Mouse (Mus musculus): ENCODE measurements around the gene Gtpbp2.

Gene Gtpbp2

GRCm38 (mm10) chr17:46132862-46133261 lies 28.0 kb upstream of the Gtpbp2 start:
- ChIA-PET POLR2A (interaction anchor here (0.6 to 3.9 kb wide), 16 partner anchors 10 to 403 kb away, joined by 3 to 20 read pairs (median 5); partner anchors contain the start of genes Rsph9 (in 3 of the 4), Mad2l1bp (in 2 of the 4), 1600014C23Rik (in 1 of the 4) and Gtpbp2 (in 1 of the 4)), CTCF (interaction anchor here (0.5 to 3.1 kb wide), 40 partner anchors 9 to 420 kb away, joined by 3 to 20 read pairs (median 4); partner anchors contain the start of genes Rsph9 (in 3 of the 4), Vegfa (in 2 of the 4), 1600014C23Rik (in 1 of the 4) and Crip3 (in 1 of the 4))

GRCm38 (mm10) chr17:46138563-46139236 lies 22.1 kb upstream of the Gtpbp2 start:
- ChIA-PET POLR2A (no interaction called here), CTCF (no interaction called here)

GRCm38 (mm10) chr17:46139872-46140271 lies 21.0 kb upstream of the Gtpbp2 start:
- ChIA-PET POLR2A (interaction anchor here in 1 of 4 experiments (0.7 kb wide), 1 partner anchor 13 kb away, joined by 3 read pairs; the partner anchor contains the start of gene Mad2l1bp), CTCF (interaction anchor here in 2 of 4 experiments (0.6 to 1.3 kb wide), 2 partner anchors 8 to 102 kb away, joined by 3 to 4 read pairs; no protein-coding TSS in a partner anchor)

- ChIA-PET POLR2A (interaction anchor here (0.5 to 4.6 kb wide), 42 partner anchors 9 to 709 kb away, joined by 3 to 60 read pairs (median 4); partner anchors contain the start of genes Mad2l1bp (in 3 of the 4), Gtpbp2 (in 2 of the 4), Mrps18a (in 2 of the 4) and 1600014C23Rik (in 1 of the 4)), CTCF (interaction anchor here (0.5 to 3.0 kb wide), 20 partner anchors 9 to 1572 kb away, joined by 3 to 19 read pairs (median 4); partner anchors contain the start of genes Aars2 (in 1 of the 4), Gtpbp2 (in 1 of the 4) and Mad2l1bp (in 1 of the 4))
These were observed 17.0 kb upstream of the Gtpbp2 start, which contains the start of gene Rsph9 for GRCm38 (mm10) chr17:46143578-46144423. Gene Rsph9, minus strand, starts transcription at chr17:46144216.

- ChIA-PET CTCF (interaction anchor here in 2 of 4 experiments (0.6 to 1.8 kb wide), 20 partner anchors 8 to 1541 kb away, joined by 3 to 19 read pairs (median 3); partner anchors contain the start of genes Gm21981 (in 1 of the 2) and Rsph9 (in 1 of the 2)), POLR2A (interaction anchor here (0.6 to 3.3 kb wide), 77 partner anchors 8 to 1386 kb away, joined by 3 to 60 read pairs (median 4); partner anchors contain the start of genes Rsph9 (in 3 of the 4), Mrps18a (in 2 of the 4), Polh (in 2 of the 4) and Vegfa (in 2 of the 4))
These were observed 7.7 kb upstream of the Gtpbp2 start, which contains the start of gene Mad2l1bp for GRCm38 (mm10) chr17:46152847-46153782. Gene Mad2l1bp, minus strand, starts transcription at chr17:46153553.

GRCm38 (mm10) chr17:46154336-46154735 lies 6.5 kb upstream of the Gtpbp2 start:
- ChIA-PET POLR2A (interaction anchor here in 2 of 4 experiments (0.6 to 3.3 kb wide), 23 partner anchors 8 to 551 kb away, joined by 3 to 60 read pairs (median 5); partner anchors contain the start of genes Rsph9 (in 2 of the 2), Abcc10 (in 1 of the 2), Lrrc73 (in 1 of the 2) and Mrps18a (in 1 of the 2)), CTCF (interaction anchor here in 1 of 4 experiments (0.7 to 1.8 kb wide), 6 partner anchors 11 to 724 kb away, joined by 3 to 19 read pairs (median 6); partner anchors contain the start of gene Rsph9)

- POLR2A ChIA-PET, result interaction anchor here (0.6 to 2.1 kb wide), 10 partner anchors 11 to 1169 kb away, joined by 3 to 10 read pairs (median 3); partner anchors contain the start of genes Rsph9 (in 2 of the 4), Abcc10 (in 1 of the 4), Crip3 (in 1 of the 4) and Mrps18a (in 1 of the 4)
- CTCF ChIA-PET, result no interaction called here
These were observed 4.2 kb upstream of the Gtpbp2 start for GRCm38 (mm10) chr17:46156680-46157079.

- ChIA-PET CTCF (no interaction called here), POLR2A (interaction anchor here (0.6 to 2.1 kb wide), 10 partner anchors 12 to 1169 kb away, joined by 3 to 10 read pairs (median 3); partner anchors contain the start of genes Rsph9 (in 2 of the 4), Abcc10 (in 1 of the 4), Crip3 (in 1 of the 4) and Mrps18a (in 1 of the 4))
These were observed 3.7 kb upstream of the Gtpbp2 start for GRCm38 (mm10) chr17:46157131-46157530.

- CTCF ChIA-PET, result interaction anchor here in 1 of 4 experiments (2.2 kb wide), 1 partner anchor 429 kb away, joined by 8 read pairs; no protein-coding TSS in a partner anchor
- POLR2A ChIA-PET, result interaction anchor here in 3 of 4 experiments (0.7 to 4.1 kb wide), 8 partner anchors 13 to 652 kb away, joined by 3 to 30 read pairs (median 6); partner anchors contain the start of genes Rsph9 (in 2 of the 3), 1600014C23Rik (in 1 of the 3) and Aars2 (in 1 of the 3)
These were observed 1.6 kb upstream of the Gtpbp2 start for GRCm38 (mm10) chr17:46159236-46159635.

GRCm38 (mm10) chr17:46160090-46160662 lies 656 bp upstream of the Gtpbp2 start:
- ChIA-PET POLR2A (interaction anchor here in 3 of 4 experiments (0.5 to 4.1 kb wide), 54 partner anchors 8 to 730 kb away, joined by 3 to 30 read pairs (median 4); partner anchors contain the start of genes Rsph9 (in 3 of the 3), Polh (in 2 of the 3), Vegfa (in 2 of the 3) and Xpo5 (in 2 of the 3)), CTCF (interaction anchor here (0.6 to 2.2 kb wide), 16 partner anchors 10 to 457 kb away, joined by 3 to 8 read pairs (median 4); partner anchors contain the start of genes 1600014C23Rik (in 1 of the 4), Lrrc73 (in 1 of the 4), Polh (in 1 of the 4) and Rsph9 (in 1 of the 4))

- CTCF ChIA-PET, result interaction anchor here in 3 of 4 experiments (0.6 to 2.2 kb wide), 12 partner anchors 9 to 458 kb away, joined by 3 to 8 read pairs (median 4); partner anchors contain the start of genes 1600014C23Rik (in 1 of the 3), Lrrc73 (in 1 of the 3), Polh (in 1 of the 3) and Rsph9 (in 1 of the 3)
- POLR2A ChIA-PET, result interaction anchor here in 3 of 4 experiments (0.6 to 4.1 kb wide), 40 partner anchors 9 to 729 kb away, joined by 3 to 30 read pairs (median 4); partner anchors contain the start of genes Polh (in 2 of the 3), Rsph9 (in 2 of the 3), Vegfa (in 2 of the 3) and Xpo5 (in 2 of the 3)
These were observed 347 bp downstream of the Gtpbp2 start for GRCm38 (mm10) chr17:46161179-46161578.

- CTCF ChIA-PET, result interaction anchor here in 1 of 4 experiments (1.1 kb wide), 1 partner anchor 58 kb away, joined by 3 read pairs; no protein-coding TSS in a partner anchor
- POLR2A ChIA-PET, result interaction anchor here in 3 of 4 experiments (0.7 to 4.1 kb wide), 14 partner anchors 8 to 189 kb away, joined by 3 to 30 read pairs (median 6); partner anchors contain the start of genes Mad2l1bp (in 2 of the 3), Rsph9 (in 2 of the 3) and Vegfa (in 1 of the 3)
These were observed 878 bp downstream of the Gtpbp2 start for GRCm38 (mm10) chr17:46161710-46162109.

GRCm38 (mm10) chr17:46162551-46162950 lies 1.7 kb downstream of the Gtpbp2 start:
- POLR2A ChIA-PET, result interaction anchor here in 3 of 4 experiments (0.7 to 4.1 kb wide), 12 partner anchors 8 to 190 kb away, joined by 3 to 30 read pairs (median 4); partner anchors contain the start of genes Mad2l1bp (in 2 of the 3) and Rsph9 (in 1 of the 3)
- CTCF ChIA-PET, result interaction anchor here in 2 of 4 experiments (1.0 to 1.1 kb wide), 2 partner anchors 57 to 499 kb away, joined by 3 read pairs; no protein-coding TSS in a partner anchor

GRCm38 (mm10) chr17:46162951-46163421 lies 2.2 kb downstream of the Gtpbp2 start:
- ChIA-PET POLR2A (interaction anchor here in 3 of 4 experiments (0.8 to 4.1 kb wide), 9 partner anchors 9 to 82 kb away, joined by 3 to 30 read pairs (median 8); partner anchors contain the start of genes Mad2l1bp (in 3 of the 3) and Rsph9 (in 1 of the 3)), CTCF (interaction anchor here in 2 of 4 experiments (1.0 to 1.1 kb wide), 2 partner anchors 57 to 500 kb away, joined by 3 read pairs; no protein-coding TSS in a partner anchor)

All from embryonic stem cell, embryonic (primary cell).